Mouse (Mus musculus) heart, embryonic 15.5 days (tissue): Measurements from ENCODE around the gene Zfp985. TPM values are rescaled to one million over a fixed set of nuclear protein-coding genes. Genes with fewer than 3 reads are reported as not detected.
"Not testable (repeated sequence)": the region's sequence is repeated elsewhere in the genome, so short reads cannot be mapped to it uniquely, and the experiment has no call there.

Experiments used
- ATAC-seq: fragments of 200-750 bp; cut with Nextera tagmentation; replicated peaks from 2 replicates; pipeline ENCODE4 v1.8.0; 2017; ENCODE audit warnings: low read depth, moderate TSS enrichment; ENCODE audit not compliant: insufficient number of reproducible peaks, insufficient read depth, low FRiP score
- H3K27ac ChIP-seq: fragments of 300-500 bp; sonication (generic); 2 replicates; pipeline ENCODE4 v1.5.1; 2015; ENCODE audit warnings: mild to moderate bottlenecking, inconsistent platforms
- H3K27me3 ChIP-seq: fragments of 300-500 bp; sonication (generic); 2 replicates; pipeline ENCODE4 v1.6.1; 2015; ENCODE audit warnings: inconsistent platforms
- H3K36me3 ChIP-seq: fragments of 300-500 bp; sonication (generic); 2 replicates; pipeline ENCODE4 v1.6.1; 2015; ENCODE audit warnings: mild to moderate bottlenecking, inconsistent platforms
- H3K4me1 ChIP-seq: fragments of 300-500 bp; sonication (generic); replicated peaks from 2 replicates; pipeline ENCODE4 v1.6.1; 2015; ENCODE audit warnings: inconsistent platforms
- H3K4me2 ChIP-seq: fragments of 300-500 bp; sonication (generic); 2 replicates; pipeline ENCODE4 v1.6.1; 2015; ENCODE audit warnings: inconsistent platforms, mild to moderate bottlenecking, moderate library complexity
- H3K4me3 ChIP-seq: fragments of 300-500 bp; sonication (generic); 2 replicates; pipeline ENCODE4 v1.5.1; 2015; ENCODE audit warnings: mild to moderate bottlenecking, inconsistent platforms
- H3K9ac ChIP-seq: fragments of 300-500 bp; sonication (generic); 2 replicates; pipeline ENCODE4 v1.6.1; 2015; ENCODE audit warnings: mild to moderate bottlenecking, inconsistent platforms
- H3K9me3 ChIP-seq: fragments of 300-500 bp; sonication (generic); replicated peaks from 2 replicates; pipeline ENCODE4 v1.6.1; 2016; ENCODE audit warnings: inconsistent platforms
- WGBS: fragments of 180-500 bp; shearing (Covaris S2); methylation state at CpG from one replicate; pipeline ENCODE4 v1.1.7; 2015; ENCODE audit warnings: mixed read lengths; 5-methylcytosine and 5-hydroxymethylcytosine counted together
- polyA plus RNA-seq: library from polyadenylated mRNA; unstranded; fragments of >200 nt; fragmentation: Nextera tagmentation; extraction: Ambion mirVana; gene quantifications from 2 replicates; pipeline ENCODE4 v1.2.1, GENCODE M21; 2015

The Zfp985 gene
- polyA plus RNA-seq, 1 experiment from 2014 or later = 0.10 TPM

GRCm38 (mm10) chr4:147558011-147558410 lies 4.9 kb downstream of the Zfp985 start:
- H3K4me1 ChIP-seq, H3K9me3 ChIP-seq, ATAC-seq, H3K36me3 ChIP-seq, H3K9ac ChIP-seq, H3K27me3 ChIP-seq, H3K4me2 ChIP-seq, H3K27ac ChIP-seq, H3K4me3 ChIP-seq: not testable (repeated sequence)

- H3K4me2 ChIP-seq, H3K9ac ChIP-seq, ATAC-seq, H3K9me3 ChIP-seq, H3K27ac ChIP-seq, H3K36me3 ChIP-seq, H3K4me3 ChIP-seq, H3K27me3 ChIP-seq, H3K4me1 ChIP-seq: not testable (repeated sequence)
- WGBS = 36% methylated on average over 1 of the region's 1 CpGs
Measured at GRCm38 (mm10) chr4:147559096-147559495, 6.0 kb downstream of the Zfp985 start.

GRCm38 (mm10) chr4:147565426-147566220 lies 12.5 kb downstream of the Zfp985 start:
- 58% methylated on average over 6 of the region's 6 CpGs for WGBS
- H3K9me3 ChIP-seq = no peaks in the 10 kb centered on the region; the same call in none of the 2 replicates
- H3K36me3 ChIP-seq = no peaks in the 10 kb centered on the region
- no peaks in the 10 kb centered on the region for H3K4me1 ChIP-seq
- no peaks in the 10 kb centered on the region for H3K27me3 ChIP-seq
- no peak overlapping the region for H3K4me2 ChIP-seq
- H3K27ac ChIP-seq = no peak overlapping the region
- no peak overlapping the region for H3K4me3 ChIP-seq
- ATAC-seq = no peak; the same call in 1 of the 2 replicates
- no peak overlapping the region for H3K9ac ChIP-seq

- not testable (repeated sequence) for H3K27ac ChIP-seq, H3K4me2 ChIP-seq, H3K36me3 ChIP-seq, H3K9me3 ChIP-seq, H3K4me3 ChIP-seq, H3K27me3 ChIP-seq, H3K4me1 ChIP-seq, H3K9ac ChIP-seq, ATAC-seq
- WGBS = 76% methylated on average over 8 of the region's 8 CpGs
Measured at GRCm38 (mm10) chr4:147571156-147571555, 18.1 kb downstream of the Zfp985 start.

- not testable (repeated sequence) for H3K4me3 ChIP-seq, H3K36me3 ChIP-seq, H3K4me1 ChIP-seq, H3K27ac ChIP-seq, H3K4me2 ChIP-seq, H3K27me3 ChIP-seq, ATAC-seq, H3K9ac ChIP-seq
- H3K9me3 ChIP-seq = peaks cover 28% of the 10 kb centered on the region
- 85% methylated on average over 4 of the region's 4 CpGs for WGBS
Measured at GRCm38 (mm10) chr4:147579371-147579770, 26.3 kb downstream of the Zfp985 start.

- H3K27me3 ChIP-seq = no peaks in the 10 kb centered on the region
- H3K4me2 ChIP-seq = no peak overlapping the region
- H3K4me3 ChIP-seq = no peak overlapping the region
- no peaks in the 10 kb centered on the region for H3K4me1 ChIP-seq
- WGBS = 52% methylated on average over 1 of the region's 1 CpGs
- peaks cover 44% of the 10 kb centered on the region for H3K9me3 ChIP-seq
- ATAC-seq = 0 out of 2 replicates have a peak, but pooled peaks have one; percentile 58
- no peak overlapping the region for H3K27ac ChIP-seq
- H3K9ac ChIP-seq = no peak overlapping the region
- H3K36me3 ChIP-seq = no peaks in the 10 kb centered on the region
Measured at GRCm38 (mm10) chr4:147586511-147587473, 33.7 kb downstream of the Zfp985 start.

- not testable (repeated sequence) for ATAC-seq
Measured at GRCm38 (mm10) chr4:147594630-147595029, 41.6 kb downstream of the Zfp985 start.

GRCm38 (mm10) chr4:147597685-147598084 lies 44.6 kb downstream of the Zfp985 start:
- Histone ChIP-seq H3K9ac (no peak overlapping the region), H3K4me2 (no peak overlapping the region)

More at GRCm38 (mm10) chr4:147594630-147595029, 41.6 kb downstream of the Zfp985 start:
- not testable (repeated sequence) for H3K4me2 ChIP-seq, H3K27ac ChIP-seq, H3K4me1 ChIP-seq, H3K9me3 ChIP-seq, H3K36me3 ChIP-seq, H3K4me3 ChIP-seq, H3K27me3 ChIP-seq, H3K9ac ChIP-seq
- 74% methylated on average over 3 of the region's 3 CpGs for WGBS

GRCm38 (mm10) chr4:147598831-147599230 lies 45.8 kb downstream of the Zfp985 start:
- no peak for ATAC-seq
- no peak overlapping the region for H3K4me3 ChIP-seq

More at GRCm38 (mm10) chr4:147597685-147598084, 44.6 kb downstream of the Zfp985 start:
- no peaks in the 10 kb centered on the region for H3K36me3 ChIP-seq
- WGBS = 51% methylated on average over 1 of the region's 1 CpGs
- ATAC-seq = no peak
- H3K9me3 ChIP-seq = peaks cover 17% of the 10 kb centered on the region; the same call in 1 of the 2 replicates
- H3K4me1 ChIP-seq = no peaks in the 10 kb centered on the region
- no peak overlapping the region for H3K4me3 ChIP-seq
- H3K27ac ChIP-seq = no peak overlapping the region
- H3K27me3 ChIP-seq = no peaks in the 10 kb centered on the region

GRCm38 (mm10) chr4:147601881-147602280 lies 48.8 kb downstream of the Zfp985 start:
- H3K4me2 ChIP-seq = no peak overlapping the region
- H3K27ac ChIP-seq = no peak overlapping the region
- H3K27me3 ChIP-seq = no peaks in the 10 kb centered on the region
- H3K9ac ChIP-seq = no peak overlapping the region
- peaks cover 21% of the 10 kb centered on the region; the same call in 1 of the 2 replicates for H3K9me3 ChIP-seq
- no peaks in the 10 kb centered on the region for H3K36me3 ChIP-seq
- H3K4me1 ChIP-seq = no peaks in the 10 kb centered on the region
- no peak overlapping the region for H3K4me3 ChIP-seq
- ATAC-seq = no peak
- 39% methylated on average over 1 of the region's 1 CpGs for WGBS

More at GRCm38 (mm10) chr4:147598831-147599230, 45.8 kb downstream of the Zfp985 start:
- Histone ChIP-seq H3K9ac (no peak overlapping the region), H3K4me1 (no peaks in the 10 kb centered on the region), H3K27me3 (no peaks in the 10 kb centered on the region), H3K27ac (no peak overlapping the region), H3K4me2 (no peak overlapping the region), H3K36me3 (no peaks in the 10 kb centered on the region), H3K9me3 (peaks cover 17% of the 10 kb centered on the region; the same call in 1 of the 2 replicates)
- WGBS = 58% methylated on average over 2 of the region's 2 CpGs

GRCm38 (mm10) chr4:147603806-147604205 lies 50.7 kb downstream of the Zfp985 start:
- Histone ChIP-seq H3K9me3 (peaks cover 23% of the 10 kb centered on the region; the same call in 1 of the 2 replicates), H3K4me1 (no peaks in the 10 kb centered on the region), H3K27ac (no peak overlapping the region), H3K4me2 (no peak overlapping the region), H3K36me3 (no peaks in the 10 kb centered on the region), H3K27me3 (no peaks in the 10 kb centered on the region), H3K9ac (no peak overlapping the region), H3K4me3 (no peak overlapping the region)
- WGBS = 65% methylated on average over 4 of the region's 4 CpGs
- no peak for ATAC-seq
